Mouse (Mus musculus): ENCODE results near the gene 4933430I17Rik.

Gene 4933430I17Rik

DNA sequence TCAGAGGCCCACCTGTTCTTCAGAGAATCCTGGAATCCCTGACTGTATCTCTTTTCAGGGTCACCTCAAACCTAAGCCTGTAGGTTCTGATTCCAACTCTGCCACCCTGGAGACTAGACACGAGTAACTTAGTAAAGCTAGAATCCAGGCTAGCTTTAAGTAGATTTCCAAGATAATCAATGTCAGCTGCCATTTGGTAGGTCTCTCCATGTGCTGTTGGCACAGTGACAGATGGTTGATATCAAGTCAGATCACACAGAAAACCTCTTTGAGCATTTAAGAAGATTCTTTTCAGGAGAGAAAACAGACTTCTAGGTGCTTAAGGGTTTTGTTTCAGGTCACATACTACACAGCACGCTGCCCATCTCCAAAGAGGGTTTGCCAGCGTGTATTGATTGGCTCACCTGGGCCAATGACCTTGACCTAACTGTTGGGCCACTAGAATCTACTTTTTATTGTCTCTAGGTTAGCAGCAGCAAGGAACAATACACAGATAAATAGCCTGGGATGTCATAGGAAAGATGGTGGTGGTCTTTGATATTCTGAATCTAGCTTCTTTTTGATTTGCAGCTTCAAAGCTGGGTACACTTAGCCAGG lies 21.7 kb upstream of the 4933430I17Rik start, which contains the start of gene Hdhd3:
TSS of gene Hdhd3 (minus strand) at position 94 of the 597 bp plus-strand sequence.
- in situ Hi-C loops (cut with MseI, MboI), result no loop called here

DNA sequence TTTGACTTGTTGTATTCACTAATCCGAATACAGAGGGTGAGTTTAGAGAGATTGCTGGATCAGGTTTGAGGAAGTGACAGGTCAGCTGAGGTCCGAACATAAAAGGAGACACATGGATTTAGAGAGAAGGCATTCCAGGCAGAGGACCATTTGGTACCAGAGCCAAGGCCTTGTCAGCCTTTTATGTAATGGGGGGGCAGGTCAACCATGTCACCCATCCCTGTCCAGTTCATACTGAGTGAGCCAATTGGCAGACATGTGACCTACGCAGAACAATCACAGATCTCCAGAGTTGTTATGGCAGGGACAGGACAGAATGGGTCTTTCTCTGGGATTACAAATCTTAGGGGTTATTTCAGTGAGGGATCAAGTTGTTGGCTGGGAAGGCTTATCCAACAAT lies 19.2 kb upstream of the 4933430I17Rik start:
- in situ Hi-C loops (cut with MseI, MboI), result no loop called here

DNA sequence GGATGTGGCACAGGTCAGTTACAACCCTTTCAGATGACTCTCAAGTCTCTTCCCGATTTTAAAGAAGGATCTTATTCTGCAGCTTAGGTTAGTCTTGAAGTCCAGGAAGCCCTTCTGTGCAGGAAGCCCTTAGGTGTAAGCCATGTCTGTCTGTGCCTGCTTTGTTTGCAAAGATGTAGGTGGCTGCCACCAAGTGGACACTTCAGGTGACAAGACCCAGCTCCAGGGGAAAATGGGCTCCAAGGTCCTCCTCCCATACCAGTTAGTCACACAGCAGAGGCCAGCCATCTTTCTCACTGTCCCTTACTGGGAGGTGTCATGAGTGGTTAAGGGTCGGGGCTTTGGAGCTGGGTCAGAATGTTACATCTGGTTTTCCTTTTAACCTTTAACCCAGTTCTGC lies 18.4 kb upstream of the 4933430I17Rik start:
- in situ Hi-C loops (cut with MseI, MboI), result no loop called here

DNA sequence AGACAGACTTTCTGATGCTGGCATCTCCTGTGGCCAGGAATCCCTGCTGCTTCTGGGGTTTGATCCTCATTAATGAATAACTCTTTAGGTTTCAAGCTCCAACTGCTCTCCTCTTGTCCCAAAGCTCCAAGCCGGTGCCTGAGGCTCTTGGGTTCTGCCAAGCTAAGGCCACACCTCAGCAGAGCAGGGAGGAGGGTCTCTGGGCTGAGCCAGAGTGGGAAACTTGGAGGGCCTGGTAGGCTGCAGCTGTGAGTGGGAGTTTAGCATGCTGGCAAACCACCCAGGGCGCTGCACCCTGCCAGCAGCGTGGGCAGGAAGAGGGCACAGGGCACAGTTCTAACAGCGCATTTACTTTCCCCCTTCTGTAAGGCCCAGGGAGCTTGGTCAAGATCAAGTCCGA lies 16.3 kb upstream of the 4933430I17Rik start:
- in situ Hi-C loops (cut with MseI, MboI), result no loop called here

DNA sequence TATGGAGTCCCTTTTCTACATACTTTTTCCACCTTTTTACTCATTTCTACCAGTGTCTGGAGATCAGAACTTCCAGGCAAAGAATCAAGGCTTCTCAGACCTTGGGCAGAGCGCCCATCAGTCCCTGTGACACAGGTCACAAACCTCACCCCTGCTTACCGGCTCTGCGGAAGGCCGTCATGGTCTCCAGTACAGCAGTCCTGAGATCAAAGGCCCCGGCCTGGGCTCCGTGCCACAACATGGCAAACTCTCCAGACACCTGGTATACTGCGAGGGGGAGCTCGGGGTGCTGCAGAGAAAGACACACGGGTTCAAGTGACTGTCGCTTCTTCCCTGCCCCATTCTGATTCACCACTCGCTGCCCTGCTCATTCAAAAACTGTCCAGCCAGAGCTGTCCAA lies 15.2 kb upstream of the 4933430I17Rik start:
- in situ Hi-C loops (cut with MseI, MboI), result no loop called here

DNA sequence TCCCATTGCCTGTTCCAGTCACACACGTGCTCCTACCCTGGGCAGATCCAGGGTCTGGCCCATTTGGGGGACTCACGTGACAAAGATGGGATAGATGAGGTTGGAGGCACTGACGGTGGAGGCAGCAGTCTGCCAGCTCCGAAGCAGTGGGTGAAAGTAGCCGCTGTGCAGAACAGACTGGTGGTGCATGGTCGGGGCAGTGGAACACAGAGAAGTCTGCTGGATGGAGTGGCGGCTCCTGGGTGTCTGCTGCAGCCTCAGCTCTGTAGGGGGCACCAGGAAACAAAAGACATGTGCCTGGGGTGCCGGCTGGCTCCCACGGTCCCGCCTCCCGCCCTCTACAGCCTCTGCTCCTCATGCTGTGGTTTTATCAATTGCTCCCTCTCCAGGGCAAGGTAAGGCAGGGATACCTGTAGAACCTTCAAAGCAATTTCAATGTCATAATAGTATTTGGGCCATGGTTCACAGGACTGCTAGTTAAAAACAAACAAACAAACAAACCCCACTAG lies 11.1 kb upstream of the 4933430I17Rik start:
- in situ Hi-C loops (cut with MseI, MboI), result no loop called here

DNA sequence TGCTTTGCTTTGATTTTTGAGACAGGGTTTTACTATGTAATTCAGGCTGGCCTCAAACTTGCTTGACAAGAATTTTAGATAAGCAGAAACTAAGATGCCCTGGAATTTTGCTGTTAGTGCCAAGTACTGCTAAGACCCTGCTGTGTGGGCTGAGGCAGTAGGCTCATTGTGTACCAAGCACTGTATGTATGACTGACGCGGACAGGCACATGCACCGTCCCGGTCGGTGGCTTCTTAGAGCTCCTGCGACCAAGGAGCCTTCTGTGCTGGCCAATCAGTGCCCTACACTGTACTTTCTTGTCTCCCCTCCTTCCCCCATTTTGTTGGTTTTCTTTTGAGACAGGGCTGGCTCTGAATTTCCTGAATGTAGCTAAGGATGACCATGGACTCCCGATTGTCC lies 10.2 kb upstream of the 4933430I17Rik start:
- in situ Hi-C loops (cut with MseI, MboI), result no loop called here

DNA sequence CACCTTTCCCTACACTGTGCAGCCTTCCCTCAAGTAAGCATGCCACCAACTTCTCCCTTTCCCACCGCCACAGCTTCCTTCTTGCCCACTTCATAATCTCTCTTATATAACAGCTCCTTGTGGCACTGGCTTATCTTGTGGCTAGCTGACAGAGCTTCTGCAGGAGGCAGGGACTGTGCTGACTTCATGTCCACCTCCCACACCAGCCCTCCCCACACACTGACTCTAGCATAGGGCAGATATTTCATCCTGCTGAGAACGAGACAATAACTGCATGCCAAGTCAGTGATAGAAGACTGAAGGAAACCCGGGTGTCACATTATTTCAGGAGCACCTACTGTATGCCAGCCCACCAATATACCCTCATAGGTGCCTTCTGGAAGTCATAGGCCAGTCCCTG lies 9.7 kb upstream of the 4933430I17Rik start:
- in situ Hi-C loops (cut with MseI, MboI), result no loop called here

DNA sequence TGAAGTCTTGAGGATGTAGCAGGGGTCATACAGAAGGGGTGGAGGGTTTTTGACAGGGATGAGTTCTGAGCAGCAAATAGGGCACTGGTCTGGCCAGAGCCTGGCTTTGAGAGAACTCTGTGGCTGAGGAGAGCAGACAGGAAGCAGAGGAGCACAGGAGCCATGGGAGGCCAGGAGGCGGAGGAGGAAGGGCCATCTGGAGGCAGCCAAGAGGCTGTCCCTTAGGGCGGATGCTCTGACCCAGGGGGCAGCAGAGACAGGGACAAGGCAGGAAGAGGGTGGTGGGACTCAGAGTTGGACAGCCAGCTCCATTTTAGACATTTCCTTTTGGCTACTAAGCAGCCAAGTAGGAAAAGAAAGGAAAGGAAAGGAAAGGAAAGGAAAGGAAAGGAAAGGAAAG lies 9.1 kb upstream of the 4933430I17Rik start:
- in situ Hi-C loops (cut with MseI, MboI), result no loop called here

DNA sequence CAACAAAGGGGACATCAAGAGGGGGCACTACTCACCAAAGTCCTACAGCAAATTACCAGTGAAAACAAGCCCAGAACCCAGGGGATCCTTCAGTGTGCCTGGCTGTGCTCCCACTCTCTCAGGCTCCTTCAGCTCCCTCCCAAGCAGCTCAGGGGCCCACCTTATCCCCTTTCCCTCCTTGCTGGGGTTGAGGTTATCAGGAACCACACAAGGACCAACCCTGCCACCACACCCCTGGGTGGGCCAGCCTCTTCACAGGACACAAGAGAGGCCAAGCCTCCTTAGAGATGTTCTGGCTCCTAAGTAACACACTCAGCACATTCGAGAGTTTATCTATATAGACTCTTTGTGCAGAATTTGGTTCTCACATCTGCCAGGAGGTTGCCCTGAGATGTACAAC lies 8.6 kb upstream of the 4933430I17Rik start:
- in situ Hi-C loops (cut with MseI, MboI), result no loop called here

DNA sequence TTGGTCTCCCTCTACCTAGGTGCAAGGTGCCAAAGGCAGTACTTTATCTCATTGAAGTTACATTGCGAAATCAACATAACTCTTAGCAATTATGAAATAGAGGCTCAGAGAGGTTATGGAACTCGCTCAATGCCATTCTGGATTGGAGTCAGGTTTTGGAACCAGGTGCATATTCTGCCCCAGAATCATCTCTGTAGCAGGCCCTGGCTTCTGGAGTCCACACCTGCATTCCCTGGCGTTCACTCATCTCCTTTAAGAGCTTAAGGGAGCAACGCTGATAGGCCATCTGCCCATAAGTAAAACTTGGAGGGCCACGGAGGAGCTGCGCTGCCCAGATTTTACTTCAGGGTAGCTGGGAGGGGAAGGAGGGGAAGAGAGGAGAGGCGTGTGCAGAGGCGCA lies 8.1 kb upstream of the 4933430I17Rik start:
- in situ Hi-C loops (cut with MseI, MboI), result no loop called here

DNA sequence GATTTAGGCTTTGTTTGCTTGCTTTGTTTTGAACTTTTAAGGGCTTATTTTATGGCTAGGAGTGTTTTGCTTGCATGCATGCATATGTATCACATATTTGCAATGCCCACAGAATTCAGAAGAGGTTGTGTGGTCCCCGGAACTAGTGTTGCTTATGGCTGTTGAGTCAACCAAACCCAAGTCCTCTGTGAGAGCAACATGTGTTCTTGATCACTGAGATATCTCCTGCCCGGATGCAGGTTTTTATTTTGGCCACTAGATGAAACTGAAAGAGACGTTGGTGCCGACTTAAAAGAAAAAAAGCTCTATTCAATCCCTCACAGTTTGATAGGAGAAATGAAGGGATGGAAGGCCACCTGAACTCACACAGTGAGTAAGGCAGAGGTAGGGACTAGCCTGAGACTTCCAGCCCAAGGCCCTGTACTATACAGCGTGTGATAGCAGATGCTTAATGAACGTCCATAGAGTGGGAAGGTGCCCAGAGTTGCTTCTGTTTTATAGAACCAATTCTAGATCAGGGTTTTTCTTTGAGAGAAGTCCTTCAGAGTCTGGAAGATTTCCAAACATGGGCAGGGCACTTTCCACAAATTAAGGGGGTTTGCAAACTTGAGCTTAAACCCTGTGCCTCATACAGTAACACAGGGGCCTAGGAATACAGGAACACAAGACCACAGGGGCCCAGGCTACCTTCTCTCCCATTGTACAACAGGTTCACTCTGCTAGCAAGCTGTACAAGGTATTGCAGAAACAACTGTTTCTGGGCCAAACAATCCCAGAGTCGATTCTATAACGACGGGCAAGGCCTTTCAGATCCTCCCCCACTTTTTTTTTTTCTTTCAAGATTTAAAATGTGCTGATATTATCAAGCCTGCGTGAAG lies 7.4 kb upstream of the 4933430I17Rik start:
- in situ Hi-C loops (cut with MseI, MboI), result no loop called here

DNA sequence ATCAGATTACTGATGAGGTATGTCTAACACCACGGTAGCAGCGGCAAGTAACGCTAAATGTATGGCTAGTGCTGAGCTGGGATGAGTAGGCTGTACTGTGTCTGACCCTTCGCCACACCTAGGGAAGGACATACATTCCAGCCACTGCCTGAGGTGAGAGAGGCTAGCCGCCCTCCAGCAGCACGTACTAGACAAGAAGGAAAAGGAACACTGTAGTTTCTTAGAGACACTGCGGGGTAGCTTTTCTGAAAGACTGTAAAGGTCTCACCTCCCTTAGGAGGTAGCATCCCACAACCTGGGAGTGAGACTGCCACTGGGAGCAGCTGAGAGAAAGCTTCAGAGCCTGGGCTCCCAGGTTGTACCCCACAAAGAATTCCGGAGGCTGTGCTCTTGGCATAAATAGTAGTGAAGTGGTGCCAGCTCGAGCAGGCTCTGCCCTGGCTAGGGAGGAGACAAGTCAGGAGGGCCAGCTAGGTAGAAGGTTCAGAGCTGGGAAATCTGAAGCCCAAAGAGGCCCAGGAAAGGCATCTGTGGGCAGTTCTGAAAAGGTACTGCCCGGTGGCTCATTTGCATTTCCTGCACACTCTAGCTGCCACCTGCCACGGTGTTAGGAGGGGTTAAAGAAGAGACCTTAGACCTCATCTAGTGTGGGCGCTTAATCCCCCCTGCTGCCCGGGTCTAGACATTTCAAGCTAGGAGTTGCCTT lies 6.6 kb upstream of the 4933430I17Rik start:
- in situ Hi-C loops (cut with MseI, MboI), result no loop called here

DNA sequence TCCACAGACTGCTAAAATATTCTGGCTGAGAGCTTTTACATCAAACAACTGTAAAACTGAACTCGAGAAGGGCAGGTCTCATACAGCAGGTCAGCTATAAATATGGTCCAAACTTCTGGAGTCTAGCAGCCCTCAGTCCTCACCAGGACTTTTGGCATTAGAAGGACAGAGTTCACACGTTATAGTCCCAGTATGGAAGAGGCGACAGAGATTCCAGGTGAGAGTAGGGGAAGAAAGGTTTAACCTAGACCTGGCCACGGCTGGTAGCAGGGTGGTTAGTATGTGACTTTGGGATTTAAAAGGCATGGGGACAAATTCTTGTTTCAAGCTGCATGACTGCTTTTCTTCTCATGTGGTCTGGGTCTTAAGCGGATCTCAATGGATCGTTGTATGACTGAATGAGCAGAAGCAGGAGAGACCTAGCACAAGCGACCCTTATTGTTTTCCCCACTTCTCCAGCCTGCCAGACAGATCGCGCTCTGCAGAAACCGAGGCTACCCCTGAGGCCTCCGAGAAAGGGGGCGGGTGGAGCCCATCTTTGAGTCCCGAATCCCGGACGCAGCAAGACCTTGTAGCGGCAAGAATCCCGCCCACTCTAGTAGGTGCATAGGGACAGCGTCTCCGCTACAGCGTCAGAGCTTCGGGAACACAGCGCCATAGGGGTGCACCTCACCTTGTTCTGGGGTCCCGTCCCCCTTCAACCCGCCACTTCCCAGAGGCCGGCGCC lies 5.9 kb upstream of the 4933430I17Rik start:
- in situ Hi-C loops (cut with MseI, MboI), result no loop called here

DNA sequence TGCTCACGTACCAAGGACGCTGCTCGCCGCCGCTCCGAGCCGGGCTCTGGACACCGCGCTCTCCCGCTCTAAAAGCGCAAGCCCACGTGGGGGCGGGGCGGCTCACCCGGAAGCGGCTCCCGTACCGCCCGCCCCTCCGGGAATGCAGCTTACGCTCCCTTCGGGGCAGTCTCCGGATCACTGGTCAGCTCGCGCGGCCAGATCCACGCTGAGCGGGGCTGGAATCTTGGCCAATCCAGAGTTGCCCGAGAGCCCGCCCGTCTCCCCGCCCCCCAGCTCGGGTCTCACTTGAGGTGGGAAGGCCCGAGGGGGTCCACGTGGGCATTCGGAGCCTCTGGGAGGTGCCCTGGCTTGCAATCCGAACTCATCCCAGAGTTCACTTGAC lies 5.3 kb upstream of the 4933430I17Rik start, which contains the start of gene Alad:
TSS of gene Alad (minus strand) at position 70 of the 385 bp plus-strand sequence.
- in situ Hi-C loops (cut with MseI, MboI), result no loop called here

DNA sequence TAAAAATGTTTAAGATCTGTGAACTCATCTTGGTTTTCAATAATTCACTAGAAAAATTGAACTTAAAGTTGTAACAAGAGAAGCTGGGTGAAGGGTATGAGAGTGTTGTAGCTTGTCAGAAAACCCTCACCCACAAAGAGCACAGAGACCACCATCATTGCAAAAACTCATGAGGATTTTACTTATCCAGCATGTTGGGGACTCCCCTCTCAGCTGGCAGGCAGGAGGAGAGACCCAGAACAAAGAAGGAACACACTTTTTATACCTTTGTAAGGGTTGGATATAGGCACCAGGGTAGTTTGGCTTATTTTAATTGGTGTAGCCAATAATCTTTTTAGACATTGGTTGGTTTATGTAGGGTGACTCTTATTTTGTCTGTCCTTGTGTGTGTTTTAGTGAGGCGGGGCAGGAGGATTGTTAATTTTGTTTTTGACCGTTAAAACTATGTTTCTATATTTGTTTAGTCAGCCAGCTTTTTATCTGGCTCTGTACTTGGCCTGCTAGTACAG lies 4.2 kb upstream of the 4933430I17Rik start:
- in situ Hi-C loops (cut with MseI, MboI), result no loop called here

DNA sequence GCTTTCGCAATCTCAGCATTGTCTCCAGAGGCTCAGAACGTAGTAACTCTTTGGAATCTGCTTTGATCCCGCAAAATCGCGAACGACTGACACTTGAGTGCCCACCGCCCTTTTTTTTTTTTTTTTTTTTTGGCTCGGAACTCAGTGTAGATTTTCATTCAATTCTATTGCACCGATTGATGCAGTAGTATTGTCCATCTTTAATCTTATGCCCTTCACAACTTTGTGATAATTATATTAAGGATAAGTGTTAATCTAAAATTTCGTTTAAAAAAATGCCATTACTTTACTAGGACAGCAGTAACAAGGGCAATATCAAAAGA lies 281 bp downstream of the 4933430I17Rik start:
- in situ Hi-C loops (cut with MseI, MboI), result no loop called here

DNA sequence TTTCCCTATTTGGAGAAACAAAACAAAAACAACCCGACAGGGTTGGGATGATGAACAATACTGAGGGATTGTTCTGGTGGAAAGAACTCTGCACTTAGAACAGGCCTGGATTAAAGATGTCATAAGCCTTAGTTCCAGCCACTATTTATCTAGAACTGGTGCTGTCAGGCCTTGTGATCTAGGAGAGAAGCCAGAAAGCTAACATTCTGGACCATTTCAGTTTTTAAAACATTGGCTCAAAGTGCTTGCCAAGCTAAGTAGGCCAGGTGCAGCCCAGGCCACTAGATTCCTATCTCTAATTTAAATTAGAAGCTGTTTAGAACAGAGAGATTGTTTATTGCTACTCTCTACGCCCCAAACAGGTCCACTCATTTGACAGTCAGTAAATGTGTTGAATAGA lies 1.1 kb downstream of the 4933430I17Rik start:
- in situ Hi-C loops (cut with MseI, MboI), result no loop called here

DNA sequence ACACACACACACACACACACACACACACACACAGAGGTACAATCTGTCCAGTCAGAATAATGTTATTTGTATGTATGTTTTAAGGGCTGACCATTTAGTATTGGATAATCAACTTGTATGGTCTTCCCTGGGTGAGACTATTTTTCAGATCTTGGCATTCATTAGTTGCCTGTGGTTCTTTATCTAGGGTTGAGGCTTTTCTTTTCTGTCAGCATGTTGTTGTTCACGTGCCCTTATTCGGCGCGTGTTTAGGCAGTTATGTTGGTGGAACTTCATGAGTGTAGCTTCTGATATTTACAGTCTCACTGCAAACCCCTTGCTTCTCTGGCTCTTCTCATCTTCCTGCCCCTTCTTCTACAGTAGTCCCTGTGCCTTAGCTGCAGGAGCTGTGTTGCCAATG lies 2.5 kb downstream of the 4933430I17Rik start:
- in situ Hi-C loops (cut with MseI, MboI), result no loop called here

DNA sequence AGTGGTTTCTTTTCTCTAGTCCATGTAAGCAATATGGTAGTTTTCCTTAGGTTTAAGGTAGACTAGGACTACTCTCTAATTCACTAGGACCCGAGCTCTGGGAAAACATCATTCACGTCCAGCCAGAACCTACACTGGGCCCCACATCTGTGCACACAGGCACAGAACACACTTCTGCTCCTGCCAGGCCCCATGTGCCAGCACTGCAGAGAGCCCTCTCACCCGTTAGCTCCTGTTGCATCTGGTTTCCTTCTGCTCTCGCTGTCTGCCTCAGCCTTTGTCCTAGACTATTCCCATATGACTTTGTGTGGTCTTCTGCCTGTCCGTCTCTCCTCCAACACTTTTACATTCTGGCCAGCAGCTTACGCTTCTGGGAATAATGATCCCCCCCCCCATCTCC lies 8.6 kb downstream of the 4933430I17Rik start:
- in situ Hi-C loops (cut with MseI, MboI), result no loop called here

DNA sequence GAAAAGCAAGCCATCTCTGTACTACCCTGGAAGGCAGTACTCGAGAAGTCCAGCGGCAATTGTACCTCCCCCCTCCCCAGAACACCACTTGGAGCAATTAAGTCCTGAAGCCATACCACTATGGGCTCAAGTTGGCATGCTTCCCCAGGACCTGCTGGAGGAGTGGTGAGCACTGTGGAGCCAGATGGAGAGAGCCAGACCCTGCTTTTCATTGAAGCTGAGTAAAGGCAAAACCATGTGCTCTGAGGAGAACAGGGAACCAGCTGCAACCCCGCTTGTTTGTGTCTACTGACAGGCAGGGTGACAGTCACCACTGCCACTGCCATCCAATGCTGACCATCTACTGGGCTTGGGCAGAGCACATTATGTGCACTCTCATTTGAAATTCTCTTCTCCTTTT lies 16.6 kb downstream of the 4933430I17Rik start:
- in situ Hi-C loops (cut with MseI, MboI), result no loop called here

DNA sequence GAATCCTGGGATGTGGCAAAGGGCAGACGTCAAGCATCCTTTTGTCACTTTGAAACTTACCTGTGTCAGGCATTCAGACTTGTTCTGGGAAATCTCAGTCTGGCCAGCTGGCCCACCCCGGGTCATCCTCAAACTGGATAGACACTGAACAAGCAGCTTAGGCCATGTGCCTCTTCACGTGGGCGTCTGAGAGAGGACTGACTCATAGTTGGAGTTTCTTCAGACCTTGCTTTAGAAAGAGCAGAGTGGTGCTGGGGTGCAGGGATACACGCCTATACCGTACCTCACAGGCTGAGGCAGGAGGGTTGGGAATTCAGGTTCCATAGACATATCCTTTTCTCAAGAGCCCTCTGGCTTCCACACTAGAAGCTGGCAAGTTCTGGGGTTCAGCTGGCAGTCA lies 18.6 kb downstream of the 4933430I17Rik start:
- in situ Hi-C loops (cut with MseI, MboI), result no loop called here

All from mouse trophoblast stem cell (cell line).